Mouse (Mus musculus): ENCODE measurements around the gene Cbx7.

- TF ChIP-seq CTCF (IDR thresholded peaks at IDR 0.05; ENCODE audit: low read depth, low read length) = no peak
- no peak for TF ChIP-seq POLR2A (IDR thresholded peaks at IDR 0.05; ENCODE audit: extremely low read depth, insufficient read depth, low read length)
These were observed 19.7 kb downstream of the Cbx7 start for GRCm38 (mm10) chr15:79951226-79951625.
